In genomic region chr1:127860492-127860891, GRCm38 (mm10) we compare ENCODE assay signal across 21 mouse cellular contexts. TPM values are rescaled to one million over a fixed set of nuclear protein-coding genes. Genes with fewer than 3 reads are reported as not detected.
"Had no signal": no experiment of that assay in that cellular context is flagged by ENCODE, and none has a peak within 500 bp of the region (broad histone marks: within the 10 kb centered on the region; RNA-seq: fewer than 3 reads in every experiment).

No protein-coding gene starts in this region.

- H3K36me3 ChIP-seq: limb, embryonic 10.5 days; limb, embryonic 13.5 days; liver, embryonic 12.5 days; liver, embryonic 15.5 days; lung, embryonic 15.5 days; midbrain, embryonic 10.5 days; midbrain, embryonic 13.5 days; stomach, embryonic 15.5 days had no signal

- H3K4me1 ChIP-seq: limb, embryonic 10.5 days; limb, embryonic 13.5 days; liver, embryonic 12.5 days; liver, embryonic 15.5 days; lung, embryonic 15.5 days; midbrain, embryonic 10.5 days; stomach, embryonic 15.5 days had no signal

- H3K27ac ChIP-seq: limb, embryonic 10.5 days; limb, embryonic 13.5 days; liver, embryonic 12.5 days; liver, embryonic 15.5 days; lung, embryonic 15.5 days; midbrain, embryonic 10.5 days; midbrain, embryonic 13.5 days; stomach, embryonic 15.5 days had no signal

- H3K4me3 ChIP-seq: limb, embryonic 10.5 days; limb, embryonic 13.5 days; liver, embryonic 12.5 days; liver, embryonic 15.5 days; lung, embryonic 15.5 days; megakaryocyte, embryonic 14.5 days; midbrain, embryonic 10.5 days; midbrain, embryonic 13.5 days; stomach, embryonic 15.5 days had no signal

- DNase-seq: kidney, adult 9 months; kidney, postnatal 14 days; kidney, postnatal 4 days; liver; lung, adult 18-20 months; lung, postnatal 10 days; lung, postnatal 36 days; right cerebral cortex, postnatal 14 days; spleen, adult 18-20 months; thymus, postnatal 25 days had no signal

- ATAC-seq: liver, embryonic 12.5 days; midbrain, embryonic 13.5 days; midbrain, embryonic 16.5 days had no signal

- H3K27me3 ChIP-seq: limb, embryonic 13.5 days; liver, embryonic 12.5 days; liver, embryonic 15.5 days; lung, embryonic 15.5 days; megakaryocyte, embryonic 14.5 days; midbrain, embryonic 13.5 days; stomach, embryonic 15.5 days had no signal

RNA-seq across cellular contexts. Expression of gene Map3k19, which starts 5.7 kb away (rescaled TPM):
- polyA plus RNA-seq: limb, embryonic 10.5 days; limb, embryonic 13.5 days; liver, embryonic 12.5 days; neural tube, embryonic 11.5 days; stomach, embryonic 15.5 days had no signal
